In genomic region chr2:18094319-18094718, GRCm38 (mm10) we compare ENCODE assay signal across 28 mouse cellular contexts. TPM values are rescaled to one million over a fixed set of nuclear protein-coding genes. Genes with fewer than 3 reads are reported as not detected.
A peak's percentile ranks its signal among the peaks of the same experiment; 100 is the strongest.
DNase-seq lines count a peak whose midpoint lies in the region; ATAC-seq and TF ChIP-seq lines count a peak whose summit lies in the region.
"Had no signal": no experiment of that assay in that cellular context is flagged by ENCODE, and none has a peak within 500 bp of the region (broad histone marks: within the 10 kb centered on the region; RNA-seq: fewer than 3 reads in every experiment).

No protein-coding gene starts in this region.

- no peak for DNase-seq in heart, postnatal 4 days
- DNase-seq in kidney, adult 2 months, result peak; percentile 21
- DNase-seq in kidney, adult 8-10 months, result no peak
- peak; percentile 33 for DNase-seq in ZHBTc4 (ENCODE audit: low read depth, low spot score)
- no peak for DNase-seq in left cerebral cortex, postnatal 25 days (ENCODE audit: low spot score in 2 of 2)
- DNase-seq in hindbrain, embryonic 11.5 days (ENCODE audit: low spot score), result no peak
- DNase-seq: adrenal gland, postnatal 10 days; B cell, adult 2 months; cerebellum, adult 9-10 months; heart, postnatal 36 days; kidney, adult 18-20 months; kidney, postnatal 4 days; left cerebral cortex, postnatal 4 days; right cerebral cortex, postnatal 25 days had no signal

- H3K36me3 ChIP-seq in heart, embryonic 13.5 days, result peaks cover 72% of the 10 kb centered on the region
- H3K36me3 ChIP-seq in kidney, adult 2 months (ENCODE audit: control insufficient read depth, insufficient read depth, low read length), result no peaks in the 10 kb centered on the region; the same call in 1 of the 2 replicates
- H3K36me3 ChIP-seq in hindbrain, embryonic 11.5 days (ENCODE audit: control insufficient read depth, insufficient read depth, low read length), result 0 out of 2 replicates have a peak, but pooled peaks cover 2% of the 10 kb centered on the region

- no peaks in the 10 kb centered on the region for H3K27me3 ChIP-seq in heart, embryonic 13.5 days (replicated peaks)
- no peaks in the 10 kb centered on the region for H3K27me3 ChIP-seq in kidney, adult 2 months (replicated peaks; ENCODE audit: control insufficient read depth, insufficient read depth, low read length)
- no peaks in the 10 kb centered on the region for H3K27me3 ChIP-seq in hindbrain, embryonic 11.5 days (ENCODE audit: control insufficient read depth, insufficient read depth, low read length)
- H3K27me3 ChIP-seq: embryonic facial prominence, embryonic 13.5 days; forebrain, embryonic 15.5 days; hindbrain, embryonic 15.5 days; liver, embryonic 15.5 days; lung, embryonic 15.5 days; midbrain, embryonic 15.5 days; stomach, embryonic 15.5 days had no signal

- no peak for ATAC-seq in heart, embryonic 13.5 days (ENCODE audit: extremely low read depth, insufficient number of reproducible peaks, low FRiP score, low TSS enrichment)
- ATAC-seq in CD4-positive, CD25-positive, alpha-beta regulatory T cell, adult 4 months, result peak; percentile 49
- ATAC-seq in hindbrain, embryonic 11.5 days (ENCODE audit: low FRiP score), result no peak
- ATAC-seq: forebrain, embryonic 15.5 days; midbrain, embryonic 15.5 days had no signal

- H3K4me2 ChIP-seq in heart, embryonic 13.5 days, result no peak overlapping the region
- H3K4me2 ChIP-seq in hindbrain, embryonic 11.5 days (replicated peaks; ENCODE audit: low read depth, low read length), result no peak overlapping the region
- H3K4me2 ChIP-seq: embryonic facial prominence, embryonic 13.5 days; forebrain, embryonic 15.5 days; hindbrain, embryonic 15.5 days; liver, embryonic 15.5 days; lung, embryonic 15.5 days; midbrain, embryonic 15.5 days; stomach, embryonic 15.5 days had no signal

- no peak overlapping the region for H3K9ac ChIP-seq in heart, embryonic 13.5 days
- no peak overlapping the region for H3K9ac ChIP-seq in hindbrain, embryonic 11.5 days (ENCODE audit: low read depth, low read length)
- H3K9ac ChIP-seq: embryonic facial prominence, embryonic 13.5 days; forebrain, embryonic 15.5 days; hindbrain, embryonic 15.5 days; liver, embryonic 15.5 days; lung, embryonic 15.5 days; midbrain, embryonic 15.5 days; stomach, embryonic 15.5 days had no signal

- intact Hi-C loops in left cerebral cortex, postnatal 25 days (cut with DNase I), result no loop called here

- no peak overlapping the region for H3K4me3 ChIP-seq in heart, embryonic 13.5 days
- no peak overlapping the region for H3K4me3 ChIP-seq in kidney, adult 2 months (ENCODE audit: insufficient read depth, low read depth, low read length)
- H3K4me3 ChIP-seq in hindbrain, embryonic 11.5 days (ENCODE audit: low read depth, low read length), result no peak overlapping the region
- H3K4me3 ChIP-seq: embryonic facial prominence, embryonic 13.5 days; forebrain, embryonic 10.5 days; forebrain, embryonic 15.5 days; hindbrain, embryonic 15.5 days; liver, embryonic 15.5 days; lung, embryonic 15.5 days; midbrain, embryonic 10.5 days; midbrain, embryonic 15.5 days; stomach, embryonic 15.5 days had no signal

- TF ChIP-seq POLR2A in kidney, adult 2 months (IDR thresholded peaks at IDR 0.05; ENCODE audit: low read depth, low read length), result no peak

- peaks cover 4% of the 10 kb centered on the region; the same call in 1 of the 2 replicates for H3K4me1 ChIP-seq in heart, embryonic 13.5 days
- no peaks in the 10 kb centered on the region; the same call in 1 of the 2 replicates for H3K4me1 ChIP-seq in kidney, adult 2 months (ENCODE audit: control insufficient read depth, insufficient read depth, low read length)
- no peaks in the 10 kb centered on the region for H3K4me1 ChIP-seq in hindbrain, embryonic 11.5 days (replicated peaks; ENCODE audit: control insufficient read depth, insufficient read depth, low read length)
- H3K4me1 ChIP-seq: embryonic facial prominence, embryonic 13.5 days; forebrain, embryonic 10.5 days; forebrain, embryonic 15.5 days; hindbrain, embryonic 15.5 days; lung, embryonic 15.5 days; midbrain, embryonic 10.5 days; midbrain, embryonic 15.5 days; stomach, embryonic 15.5 days had no signal

- H3K9me3 ChIP-seq in heart, embryonic 13.5 days, result no peaks in the 10 kb centered on the region
- no peaks in the 10 kb centered on the region for H3K9me3 ChIP-seq in hindbrain, embryonic 11.5 days (ENCODE audit: control insufficient read depth, low read length)
- H3K9me3 ChIP-seq: embryonic facial prominence, embryonic 13.5 days; forebrain, embryonic 10.5 days; forebrain, embryonic 15.5 days; hindbrain, embryonic 15.5 days; liver, embryonic 15.5 days; lung, embryonic 15.5 days; midbrain, embryonic 10.5 days; midbrain, embryonic 15.5 days; stomach, embryonic 15.5 days had no signal

- H3K27ac ChIP-seq in heart, embryonic 13.5 days (replicated peaks), result peak overlapping the region; percentile 63
- no peak overlapping the region for H3K27ac ChIP-seq in kidney, adult 2 months (ENCODE audit: insufficient read depth, low read depth, low read length)
- H3K27ac ChIP-seq in hindbrain, embryonic 11.5 days (ENCODE audit: low read depth, low read length), result no peak overlapping the region
- H3K27ac ChIP-seq: embryonic facial prominence, embryonic 13.5 days; forebrain, embryonic 10.5 days; forebrain, embryonic 15.5 days; hindbrain, embryonic 15.5 days; kidney, postnatal 0 days; liver, embryonic 15.5 days; lung, embryonic 15.5 days; midbrain, embryonic 10.5 days; midbrain, embryonic 15.5 days; stomach, embryonic 15.5 days had no signal

- TF ChIP-seq CTCF in kidney, adult 2 months (conservative IDR thresholded peaks at IDR 0.05; ENCODE audit: insufficient read depth, insufficient read length, low read depth, low read length), result no peak

RNA-seq across cellular contexts. Expression of gene Mllt10, which starts 39.3 kb away (rescaled TPM):
- 32.5 and 42.5 TPM in 2 replicates for polyA plus RNA-seq in heart, embryonic 13.5 days (2015; fragmentation: Nextera tagmentation; extraction: Ambion mirVana)
- 10 to 100 TPM; 41.5 to 44.3 TPM for total RNA-seq in heart, postnatal 4 days (2021)
- 29.3 and 32.7 TPM in 2 replicates for polyA plus RNA-seq in kidney, adult 2 months (2012; rRNA removed)
- polyA plus RNA-seq in CD4-positive, CD25-positive, alpha-beta regulatory T cell, adult 4 months (2017; shearing (Covaris generic)), result 10 to 100 TPM; 34.9 to 41.4 TPM
- total RNA-seq in left cerebral cortex, postnatal 25 days (2021), result 10 to 100 TPM; 47.2 to 51.5 TPM
- 48.0 and 62.2 TPM in 2 replicates for polyA plus RNA-seq in hindbrain, embryonic 11.5 days (2014; fragmentation: Nextera tagmentation; extraction: Ambion mirVana)

RNA-seq across cellular contexts. Expression of gene Skida1, which starts 45.5 kb away (rescaled TPM):
- 5.5 and 6.6 TPM in 2 replicates for polyA plus RNA-seq in heart, embryonic 13.5 days (2015; fragmentation: Nextera tagmentation; extraction: Ambion mirVana)
- total RNA-seq in heart, postnatal 4 days (2021), result 1 to 10 TPM; 6.3 to 7.2 TPM
- 2.4 and 3.7 TPM in 2 replicates for polyA plus RNA-seq in kidney, adult 2 months (2012; rRNA removed)
- under 1 TPM in 1 of 2 experiments, not detected in 1; 0.74 TPM for polyA plus RNA-seq in CD4-positive, CD25-positive, alpha-beta regulatory T cell, adult 4 months (2017; shearing (Covaris generic))
- total RNA-seq in left cerebral cortex, postnatal 25 days (2021), result 1 to 10 TPM; 7.5 to 8.3 TPM
- polyA plus RNA-seq in hindbrain, embryonic 11.5 days (2014; fragmentation: Nextera tagmentation; extraction: Ambion mirVana), result 19.6 and 20.1 TPM in 2 replicates
- total RNA-seq: common myeloid progenitor, adult 5-6 weeks; megakaryocyte progenitor cell, adult 5-6 weeks had no signal

RNA-seq across cellular contexts. Expression of gene A930004D18Rik, which starts 56.8 kb away (rescaled TPM):
- 11.3 and 12.0 TPM in 2 replicates for polyA plus RNA-seq in heart, embryonic 13.5 days (2015; fragmentation: Nextera tagmentation; extraction: Ambion mirVana)
- total RNA-seq in heart, postnatal 4 days (2021), result 1 to 10 TPM; 4.7 to 5.0 TPM
- 1.7 and 2.8 TPM in 2 replicates for polyA plus RNA-seq in kidney, adult 2 months (2012; rRNA removed)
- polyA plus RNA-seq in CD4-positive, CD25-positive, alpha-beta regulatory T cell, adult 4 months (2017; shearing (Covaris generic)), result 1 to 10 TPM; 2.0 to 2.1 TPM
- total RNA-seq in left cerebral cortex, postnatal 25 days (2021), result 1 to 10 TPM; 1.7 to 2.8 TPM
- polyA plus RNA-seq in hindbrain, embryonic 11.5 days (2014; fragmentation: Nextera tagmentation; extraction: Ambion mirVana), result 8.5 and 10.7 TPM in 2 replicates
- total RNA-seq: megakaryocyte progenitor cell, adult 5-6 weeks had no signal

Comparison
In these comparisons a context has a peak if more than half of its experiments do, and no peak if none do; other contexts are left out.
1. DNase-seq: peak in kidney, adult 2 months (single experiment) and ZHBTc4 (single experiment); none in heart, postnatal 4 days (single experiment), kidney, adult 8-10 months (0 of 2), left cerebral cortex, postnatal 25 days (0 of 2) and hindbrain, embryonic 11.5 days (single experiment).